Mouse (Mus musculus) MEL (cell line): Measurements from ENCODE around the gene Ccr4.

Source experiments
- CHD1 ChIP-seq: IDR thresholded peaks from 2 replicates; pipeline ENCODE4 v1.6.1; 2012; ENCODE audit warnings: low read depth, mild to moderate bottlenecking, inconsistent platforms, low read length, improper control_type of control experiment
- CTCF ChIP-seq, 3 experiments: IDR thresholded peaks in 2 of 3; conservative IDR thresholded peaks in 1 of 3; 2 replicates each; pipeline ENCODE4 v1.5.1; 2011 to 2012; ENCODE audit warnings: low read length in 3 of 3, low read depth in 2 of 3, mild to moderate bottlenecking in 2 of 3, improper control_type of control experiment in 1 of 3, inconsistent platforms in 1 of 3, mixed read lengths in 1 of 3, moderate library complexity in 1 of 3; ENCODE audit not compliant: control insufficient read depth in 1 of 3, insufficient read depth in 1 of 3, poor library complexity in 1 of 3, severe bottlenecking in 1 of 3
- EP300 ChIP-seq, 2 experiments: IDR thresholded peaks; 2 replicates each; pipeline ENCODE4 v1.6.1; 2011; ENCODE audit warnings: improper control_type of control experiment in 2 of 2, low read length in 2 of 2, low read depth in 1 of 2, mild to moderate bottlenecking in 1 of 2
- HCFC1 ChIP-seq: IDR thresholded peaks from 2 replicates; pipeline ENCODE4 v1.6.1; 2012; ENCODE audit warnings: low read depth, mild to moderate bottlenecking, inconsistent platforms, low read length, improper control_type of control experiment, moderate library complexity
- RCOR1 ChIP-seq: IDR thresholded peaks from 2 replicates; pipeline ENCODE4 v1.6.1; 2012; ENCODE audit warnings: low read depth, mild to moderate bottlenecking, inconsistent platforms, low read length, improper control_type of control experiment
- SIN3A ChIP-seq: IDR thresholded peaks from 2 replicates; pipeline ENCODE4 v1.6.1; 2012; ENCODE audit warnings: low read length, improper control_type of control experiment, inconsistent platforms
- SMC3 ChIP-seq: IDR thresholded peaks from 2 replicates; pipeline ENCODE4 v1.6.1; 2011; ENCODE audit warnings: low read depth, low read length, improper control_type of control experiment
- USF1 ChIP-seq: IDR thresholded peaks from 2 replicates; pipeline ENCODE4 v1.6.1; 2014; ENCODE audit warnings: low read depth, mild to moderate bottlenecking, inconsistent platforms, low read length, improper control_type of control experiment, moderate library complexity

GRCm38 (mm10) chr9:114528680-114529048 lies 23.9 kb upstream of the Ccr4 start:
- TF ChIP-seq USF1, result no peak
- no peak for TF ChIP-seq SMC3
- TF ChIP-seq CHD1, result no peak
- no peak for TF ChIP-seq EP300 (IDR thresholded peaks at IDR 0.05; ENCODE audit: low read depth in 1 of 2, low read length in 2 of 2)
- TF ChIP-seq SIN3A, result no peak
- no peak for TF ChIP-seq HCFC1
- no peak for TF ChIP-seq CTCF (IDR thresholded peaks at IDR 0.05 in 2 of 3, conservative IDR thresholded peaks at IDR 0.05 in 1 of 3; ENCODE audit: control insufficient read depth in 1 of 3, insufficient read depth in 1 of 3, low read depth in 2 of 3, low read length in 3 of 3, poor library complexity in 1 of 3, severe bottlenecking in 1 of 3)
- TF ChIP-seq RCOR1, result no peak
